ENCODE assay signal across 20 mouse cellular contexts in genomic region chr19:21259453-21259852, GRCm38 (mm10).
"Had no signal": no experiment of that assay in that cellular context is flagged by ENCODE, and none has a peak within 500 bp of the region (broad histone marks: within the 10 kb centered on the region; RNA-seq: fewer than 3 reads in every experiment).

No protein-coding gene starts in this region.

- H3K27me3 ChIP-seq: liver, embryonic 12.5 days; midbrain, embryonic 12.5 days; neural tube, embryonic 13.5 days; neural tube, embryonic 15.5 days; stomach, embryonic 15.5 days had no signal

- H3K4me3 ChIP-seq: liver, embryonic 12.5 days; midbrain, embryonic 10.5 days; midbrain, embryonic 12.5 days; myocyte; neural tube, embryonic 13.5 days; neural tube, embryonic 15.5 days; stomach, embryonic 15.5 days had no signal

- ATAC-seq: liver, embryonic 12.5 days; midbrain, embryonic 16.5 days had no signal

- H3K9me3 ChIP-seq: liver, embryonic 12.5 days; midbrain, embryonic 10.5 days; midbrain, embryonic 12.5 days; neural tube, embryonic 13.5 days; neural tube, embryonic 15.5 days; stomach, embryonic 15.5 days had no signal

- H3K9ac ChIP-seq: liver, embryonic 12.5 days; liver, embryonic 14.5 days; lung, embryonic 14.5 days; midbrain, embryonic 12.5 days; neural tube, embryonic 13.5 days; neural tube, embryonic 15.5 days; stomach, embryonic 15.5 days had no signal

- H3K4me1 ChIP-seq: liver, embryonic 12.5 days; midbrain, embryonic 10.5 days; midbrain, embryonic 12.5 days; neural tube, embryonic 13.5 days; neural tube, embryonic 15.5 days; stomach, embryonic 15.5 days had no signal

- H3K36me3 ChIP-seq: liver, embryonic 12.5 days; midbrain, embryonic 10.5 days; midbrain, embryonic 12.5 days; neural tube, embryonic 13.5 days; neural tube, embryonic 15.5 days; stomach, embryonic 15.5 days had no signal

- H3K4me2 ChIP-seq: liver, embryonic 12.5 days; lung, embryonic 14.5 days; midbrain, embryonic 12.5 days; neural tube, embryonic 13.5 days; neural tube, embryonic 15.5 days; stomach, embryonic 15.5 days had no signal

- DNase-seq: lung, adult 18-20 months; lung, embryonic 14.5 days; lung, postnatal 10 days; lung, postnatal 36 days; midbrain, embryonic 14.5 days; right cerebral cortex, postnatal 25 days; right cerebral cortex, postnatal 4 days; spleen, adult 18-20 months; thymus, adult 2 months; thymus, postnatal 25 days had no signal

- H3K27ac ChIP-seq: liver, embryonic 12.5 days; liver, embryonic 14.5 days; macrophage; midbrain, embryonic 10.5 days; midbrain, embryonic 12.5 days; neural tube, embryonic 13.5 days; neural tube, embryonic 15.5 days; stomach, embryonic 15.5 days had no signal
